Mouse (Mus musculus) stomach, postnatal 0 days (tissue): ENCODE data around the gene Ovol2.

Source experiments
- CTCF ChIP-seq: IDR thresholded peaks from 2 replicates; pipeline ENCODE4 v1.5.1; 2016; ENCODE audit warnings: antibody characterized with exemption, low read depth, mild to moderate bottlenecking, moderate library complexity
- EP300 ChIP-seq: optimal IDR thresholded peaks from 2 replicates; pipeline ENCODE3; 2016; ENCODE audit warnings: antibody characterized with exemption

- no peak for TF ChIP-seq CTCF
- TF ChIP-seq EP300 = no peak
Observed at GRCm38 (mm10) chr2:144337230-144337629, 5.3 kb upstream of the Ovol2 start.
